Mouse (Mus musculus) heart, embryonic 14.5 days (tissue): Measurements from ENCODE around the gene Ddx59. TPM values are rescaled to one million over a fixed set of nuclear protein-coding genes. Genes with fewer than 3 reads are reported as not detected.

Experiments
- ATAC-seq: fragments of 200-750 bp; cut with Nextera tagmentation; 2 replicates; pipeline ENCODE4 v1.8.0; 2017; ENCODE audit warnings: low read depth, moderate TSS enrichment; ENCODE audit not compliant: insufficient number of reproducible peaks, insufficient read depth, low FRiP score
- H3K27ac ChIP-seq, 2 experiments: fragments of 200-500 bp in 1 of 2; fragments of 300-500 bp in 1 of 2; sonication (generic) in 1 of 2; replicated peaks in 1 of 2; 2 replicates each; pipeline ENCODE4 v1.5.1; 2012 to 2014; ENCODE audit warnings: low read depth in 2 of 2, low read length in 2 of 2, control low read depth in 1 of 2, mild to moderate bottlenecking in 1 of 2, mixed read lengths in 1 of 2; ENCODE audit not compliant: control insufficient read depth in 1 of 2, insufficient read depth in 1 of 2
- H3K27me3 ChIP-seq: fragments of 300-500 bp; sonication (generic); 2 replicates; pipeline ENCODE4 v1.6.1; 2014; ENCODE audit warnings: mild to moderate bottlenecking, low read length, control low read depth; ENCODE audit not compliant: control insufficient read depth, insufficient read depth
- H3K36me3 ChIP-seq: fragments of 300-500 bp; sonication (generic); 2 replicates; pipeline ENCODE4 v1.6.1; 2014; ENCODE audit warnings: mild to moderate bottlenecking, control low read depth, low read length, mixed read lengths; ENCODE audit not compliant: control insufficient read depth, insufficient read depth
- H3K4me1 ChIP-seq, 2 experiments: fragments of 200-500 bp in 1 of 2; fragments of 300-500 bp in 1 of 2; sonication (generic) in 1 of 2; 2 replicates each; pipeline ENCODE4 v1.6.1; 2012 to 2014; ENCODE audit warnings: low read length in 2 of 2, control low read depth in 1 of 2, mixed read lengths in 1 of 2; ENCODE audit not compliant: control insufficient read depth in 2 of 2, insufficient read depth in 2 of 2
- H3K4me2 ChIP-seq: fragments of 300-500 bp; sonication (generic); 2 replicates; pipeline ENCODE4 v1.6.1; 2014; ENCODE audit warnings: mild to moderate bottlenecking, low read length
- H3K4me3 ChIP-seq, 2 experiments: fragments of 200-500 bp in 1 of 2; fragments of 300-500 bp in 1 of 2; sonication (generic) in 1 of 2; 2 replicates each; pipeline ENCODE4 v1.5.1; 2012 to 2014; ENCODE audit warnings: low read length in 2 of 2, mild to moderate bottlenecking in 2 of 2, control low read depth in 1 of 2, low read depth in 1 of 2, moderate library complexity in 1 of 2; ENCODE audit not compliant: control insufficient read depth in 1 of 2, insufficient read depth in 1 of 2
- H3K9ac ChIP-seq: fragments of 300-500 bp; sonication (generic); 2 replicates; pipeline ENCODE4 v1.6.1; 2014; ENCODE audit warnings: mild to moderate bottlenecking, low read length
- H3K9me3 ChIP-seq: fragments of 300-500 bp; sonication (generic); 2 replicates; pipeline ENCODE4 v1.6.1; 2016; ENCODE audit warnings: low read length, control low read depth; ENCODE audit not compliant: control insufficient read depth
- WGBS: fragments of 180-500 bp; shearing (Covaris S2); extraction: QIAGEN DNeasy Blood & Tissue Kit; methylation state at CpG from one replicate; pipeline ENCODE4 v1.1.7; 2014; 5-methylcytosine and 5-hydroxymethylcytosine counted together
- polyA plus RNA-seq: library from polyadenylated mRNA; unstranded; fragments of >200 nt; fragmentation: Nextera tagmentation; extraction: Ambion mirVana; gene quantifications from 2 replicates; pipeline ENCODE4 v1.2.1, GENCODE M21; 2014

The Ddx59 gene
- polyA plus RNA-seq, 1 experiment from 2014 or later, result 11.2 TPM

GRCm38 (mm10) chr1:136462443-136462842 is 47.4 kb downstream of the Ddx59 start:
- H3K9ac ChIP-seq, result 0 out of 2 replicates have a peak overlapping the region, but pooled peaks have one; percentile 8
- H3K27me3 ChIP-seq, result no peaks in the 10 kb centered on the region
- no peak overlapping the region for H3K27ac ChIP-seq
- no peak overlapping the region for H3K4me2 ChIP-seq
- 36% methylated on average over 10 of the region's 10 CpGs for WGBS
- H3K36me3 ChIP-seq, result no peaks in the 10 kb centered on the region
- H3K4me1 ChIP-seq, result peaks cover 2 to 10% of the 10 kb centered on the region in 2 experiments; a peak in 2 of 4 replicates
- no peak for ATAC-seq
- H3K4me3 ChIP-seq, result no peak overlapping the region
- no peaks in the 10 kb centered on the region for H3K9me3 ChIP-seq

- Histone ChIP-seq H3K27ac (no peak overlapping the region), H3K4me3 (no peak overlapping the region), H3K4me1 (peaks cover 4 to 10% of the 10 kb centered on the region in 2 experiments; a peak in 2 of 4 replicates), H3K27me3 (no peaks in the 10 kb centered on the region), H3K9ac (no peak overlapping the region), H3K4me2 (no peak overlapping the region), H3K9me3 (no peaks in the 10 kb centered on the region), H3K36me3 (peaks cover 13% of the 10 kb centered on the region)
- no peak for ATAC-seq
Measured at GRCm38 (mm10) chr1:136465168-136465567, 50.1 kb downstream of the Ddx59 start.

- Histone ChIP-seq H3K4me3 (peak within 1 kb of the TSS; percentile 54 to 76), H3K36me3 (peaks cover 15% of the 10 kb centered on the region), H3K4me1 (peaks cover 4 to 10% of the 10 kb centered on the region in 2 experiments; a peak in 2 of 4 replicates), H3K9me3 (no peaks in the 10 kb centered on the region), H3K27me3 (no peaks in the 10 kb centered on the region), H3K4me2 (peak within 1 kb of the TSS; percentile 99), H3K9ac (peak within 1 kb of the TSS; percentile 75), H3K27ac (no peak within 1 kb of the TSS; a peak in 1 of 4 replicates)
- WGBS, result under 1% methylated on average over 48 of the region's 52 CpGs
- ATAC-seq, result peak; percentile 98
Measured at GRCm38 (mm10) chr1:136466143-136466811, 51.2 kb downstream of the Ddx59 start, which contains the start of gene Kif14. Kif14 (plus strand) TSS chr1:136466343.

- H3K4me2 ChIP-seq, result no peak overlapping the region
- H3K27ac ChIP-seq, result no peak overlapping the region
- no peaks in the 10 kb centered on the region for H3K9me3 ChIP-seq
- H3K27me3 ChIP-seq, result no peaks in the 10 kb centered on the region
- no peak overlapping the region for H3K4me3 ChIP-seq
- no peak for ATAC-seq
- H3K36me3 ChIP-seq, result peaks cover 44% of the 10 kb centered on the region
- H3K9ac ChIP-seq, result no peak overlapping the region
- peaks cover 4 to 10% of the 10 kb centered on the region in 2 experiments; a peak in 2 of 4 replicates for H3K4me1 ChIP-seq
- 85% methylated on average over 4 of the region's 4 CpGs for WGBS
Measured at GRCm38 (mm10) chr1:136469408-136469807, 54.3 kb downstream of the Ddx59 start.

- Histone ChIP-seq H3K36me3 (peaks cover 47% of the 10 kb centered on the region), H3K4me3 (no peak overlapping the region), H3K4me2 (no peak overlapping the region), H3K9me3 (no peaks in the 10 kb centered on the region), H3K27me3 (no peaks in the 10 kb centered on the region), H3K9ac (no peak overlapping the region), H3K27ac (no peak overlapping the region), H3K4me1 (peaks cover 4 to 10% of the 10 kb centered on the region in 2 experiments; a peak in 2 of 4 replicates)
- WGBS, result 29% methylated on average over 6 of the region's 6 CpGs
- no peak for ATAC-seq
Measured at GRCm38 (mm10) chr1:136470471-136470870, 55.4 kb downstream of the Ddx59 start.

Other genes with a start within 250 kb of the Ddx59 start
- not detected in 2 replicates for gene Mroh3, start 202.4 kb upstream of the Ddx59 start, polyA plus RNA-seq
- 0.08 and 0.30 TPM in 2 replicates for gene Inava, start 181.0 kb upstream of the Ddx59 start, polyA plus RNA-seq
- not detected in 2 replicates for gene Gpr25, start 154.4 kb upstream of the Ddx59 start, polyA plus RNA-seq
- gene Camsap2, start 69.2 kb upstream of the Ddx59 start, polyA plus RNA-seq, result 12.8 and 13.0 TPM in 2 replicates
- gene Kif14, start 51.1 kb downstream of the Ddx59 start, polyA plus RNA-seq, result 4.4 and 4.5 TPM in 2 replicates
- 13.2 and 14.1 TPM in 2 replicates for gene Zfp281, start 209.6 kb downstream of the Ddx59 start, polyA plus RNA-seq